Mouse (Mus musculus) midbrain, embryonic 16.5 days (tissue): ENCODE measurements around the gene Epc2. TPM values are rescaled to one million over a fixed set of nuclear protein-coding genes. Genes with fewer than 3 reads are reported as not detected.

Experiments used
- ATAC-seq: fragments of 200-750 bp; cut with Nextera tagmentation; 2 replicates; pipeline ENCODE4 v1.8.0; 2017; ENCODE audit warnings: moderate TSS enrichment
- H3K27ac ChIP-seq: fragments of 300-500 bp; sonication (generic); 2 replicates; pipeline ENCODE4 v1.5.1; 2014; ENCODE audit warnings: mild to moderate bottlenecking, low read length, mixed read lengths
- H3K27me3 ChIP-seq: fragments of 300-500 bp; sonication (generic); 2 replicates; pipeline ENCODE4 v1.6.1; 2014; ENCODE audit warnings: low read depth, low read length, mixed read lengths; ENCODE audit not compliant: control insufficient read depth, insufficient read depth
- H3K36me3 ChIP-seq: fragments of 300-500 bp; sonication (generic); 2 replicates; pipeline ENCODE4 v1.6.1; 2014; ENCODE audit warnings: mild to moderate bottlenecking, low read length, moderate library complexity, mixed read lengths; ENCODE audit not compliant: control insufficient read depth, insufficient read depth
- H3K4me1 ChIP-seq: fragments of 300-500 bp; sonication (generic); 2 replicates; pipeline ENCODE4 v1.6.1; 2014; ENCODE audit warnings: mild to moderate bottlenecking, low read length, mixed read lengths; ENCODE audit not compliant: control insufficient read depth, insufficient read depth
- H3K4me2 ChIP-seq: fragments of 300-500 bp; sonication (generic); 2 replicates; pipeline ENCODE4 v1.6.1; 2014; ENCODE audit warnings: mild to moderate bottlenecking, low read length, mixed read lengths
- H3K4me3 ChIP-seq: fragments of 300-500 bp; sonication (generic); 2 replicates; pipeline ENCODE4 v1.5.1; 2014; ENCODE audit warnings: low read depth, mild to moderate bottlenecking, low read length, moderate library complexity, mixed read lengths
- H3K9ac ChIP-seq: fragments of 300-500 bp; sonication (generic); 2 replicates; pipeline ENCODE4 v1.6.1; 2014; ENCODE audit warnings: low read depth, low read length, mixed read lengths
- H3K9me3 ChIP-seq: fragments of 300-500 bp; sonication (generic); replicated peaks from 2 replicates; pipeline ENCODE4 v1.6.1; 2014; ENCODE audit warnings: mild to moderate bottlenecking, low read length, mixed read lengths; ENCODE audit not compliant: control insufficient read depth, poor library complexity, severe bottlenecking
- WGBS: fragments of 180-500 bp; shearing (Covaris S2); extraction: QIAGEN DNeasy Blood & Tissue Kit; methylation state at CpG from one replicate; pipeline ENCODE4 v1.1.7; 2014; 5-methylcytosine and 5-hydroxymethylcytosine counted together
- polyA plus RNA-seq: library from polyadenylated mRNA; unstranded; fragments of >200 nt; fragmentation: Nextera tagmentation; extraction: Ambion mirVana; gene quantifications from 2 replicates; pipeline ENCODE4 v1.2.1, GENCODE M21; 2015

Epc2 gene
- polyA plus RNA-seq, 1 experiment from 2014 or later = 9.5 TPM

GRCm38 (mm10) chr2:49571159-49571920 is 120.1 kb downstream of the Epc2 start:
- ATAC-seq = peak; percentile 48; the same call in 1 of the 2 replicates
- peak overlapping the region; percentile 74; the same call in 1 of the 2 replicates for H3K27ac ChIP-seq
- 75% methylated on average over 11 of the region's 11 CpGs for WGBS
- H3K9ac ChIP-seq = no peak overlapping the region
- peaks cover 8% of the 10 kb centered on the region for H3K4me1 ChIP-seq
- peak overlapping the region; percentile 37 for H3K4me2 ChIP-seq
- H3K4me3 ChIP-seq = no peak overlapping the region
- H3K36me3 ChIP-seq = no peaks in the 10 kb centered on the region
- H3K27me3 ChIP-seq = no peaks in the 10 kb centered on the region
- no peaks in the 10 kb centered on the region for H3K9me3 ChIP-seq

- Histone ChIP-seq H3K36me3 (no peaks in the 10 kb centered on the region), H3K27me3 (no peaks in the 10 kb centered on the region), H3K4me3 (peak overlapping the region; percentile 12; the same call in 1 of the 2 replicates), H3K9ac (peak overlapping the region; percentile 3; the same call in 1 of the 2 replicates), H3K4me2 (peak overlapping the region; percentile 37), H3K4me1 (peaks cover 8% of the 10 kb centered on the region), H3K27ac (peak overlapping the region; percentile 74), H3K9me3 (no peaks in the 10 kb centered on the region)
- peak; percentile 79 for ATAC-seq
- 20% methylated on average over 12 of the region's 12 CpGs for WGBS
Observed at GRCm38 (mm10) chr2:49572111-49572642, 120.9 kb downstream of the Epc2 start.

GRCm38 (mm10) chr2:49572684-49573083 is 121.4 kb downstream of the Epc2 start:
- no peaks in the 10 kb centered on the region for H3K36me3 ChIP-seq
- H3K4me2 ChIP-seq = peak overlapping the region; percentile 37
- H3K4me1 ChIP-seq = peaks cover 8% of the 10 kb centered on the region
- ATAC-seq = peak; percentile 40; the same call in 1 of the 2 replicates
- H3K9ac ChIP-seq = no peak overlapping the region
- peak overlapping the region; percentile 74 for H3K27ac ChIP-seq
- H3K4me3 ChIP-seq = peak overlapping the region; percentile 12; the same call in 1 of the 2 replicates
- WGBS = 66% methylated on average over 9 of the region's 9 CpGs
- H3K9me3 ChIP-seq = no peaks in the 10 kb centered on the region
- no peaks in the 10 kb centered on the region for H3K27me3 ChIP-seq

- H3K27ac ChIP-seq = no peak overlapping the region
- H3K36me3 ChIP-seq = no peaks in the 10 kb centered on the region
- peaks cover 8% of the 10 kb centered on the region for H3K4me1 ChIP-seq
- H3K9ac ChIP-seq = no peak overlapping the region
- ATAC-seq = no peak
- H3K4me3 ChIP-seq = no peak overlapping the region
- H3K4me2 ChIP-seq = no peak overlapping the region
- H3K9me3 ChIP-seq = no peaks in the 10 kb centered on the region
- H3K27me3 ChIP-seq = no peaks in the 10 kb centered on the region
- WGBS = 81% methylated on average over 3 of the region's 3 CpGs
Observed at GRCm38 (mm10) chr2:49573282-49573681, 122.0 kb downstream of the Epc2 start.

- 87% methylated on average over 3 of the region's 3 CpGs for WGBS
- Histone ChIP-seq H3K4me2 (no peak overlapping the region), H3K27ac (no peak overlapping the region), H3K9me3 (no peaks in the 10 kb centered on the region), H3K36me3 (no peaks in the 10 kb centered on the region), H3K9ac (no peak overlapping the region), H3K4me3 (no peak overlapping the region), H3K4me1 (no peaks in the 10 kb centered on the region), H3K27me3 (no peaks in the 10 kb centered on the region)
- no peak for ATAC-seq
Observed at GRCm38 (mm10) chr2:49580585-49580984, 129.3 kb downstream of the Epc2 start.

- 0 out of 2 replicates have a peak, but pooled peaks cover 1% of the 10 kb centered on the region for H3K9me3 ChIP-seq
- no peaks in the 10 kb centered on the region for H3K4me1 ChIP-seq
- no peak overlapping the region for H3K27ac ChIP-seq
- no peak overlapping the region for H3K4me2 ChIP-seq
- H3K9ac ChIP-seq = no peak overlapping the region
- no peak for ATAC-seq
- no peaks in the 10 kb centered on the region for H3K36me3 ChIP-seq
- 82% methylated on average over 5 of the region's 5 CpGs for WGBS
- no peaks in the 10 kb centered on the region for H3K27me3 ChIP-seq
- H3K4me3 ChIP-seq = no peak overlapping the region
Observed at GRCm38 (mm10) chr2:49582546-49582945, 131.3 kb downstream of the Epc2 start.

- Histone ChIP-seq H3K4me1 (no peaks in the 10 kb centered on the region), H3K27me3 (no peaks in the 10 kb centered on the region), H3K4me3 (no peak overlapping the region), H3K36me3 (no peaks in the 10 kb centered on the region), H3K9ac (no peak overlapping the region), H3K27ac (no peak overlapping the region), H3K4me2 (no peak overlapping the region), H3K9me3 (0 out of 2 replicates have a peak, but pooled peaks cover 3% of the 10 kb centered on the region)
- 96% methylated on average over 2 of the region's 2 CpGs for WGBS
- ATAC-seq = no peak
Observed at GRCm38 (mm10) chr2:49583311-49583710, 132.0 kb downstream of the Epc2 start.

GRCm38 (mm10) chr2:49590450-49590849 is 139.2 kb downstream of the Epc2 start:
- Histone ChIP-seq H3K27me3 (no peaks in the 10 kb centered on the region), H3K4me1 (no peaks in the 10 kb centered on the region), H3K4me2 (no peak overlapping the region), H3K4me3 (no peak overlapping the region), H3K36me3 (no peaks in the 10 kb centered on the region), H3K9ac (no peak overlapping the region), H3K27ac (no peak overlapping the region), H3K9me3 (0 out of 2 replicates have a peak, but pooled peaks cover 3% of the 10 kb centered on the region)
- 62% methylated on average over 5 of the region's 5 CpGs for WGBS
- ATAC-seq = no peak

- H3K27me3 ChIP-seq = no peaks in the 10 kb centered on the region
- no peak overlapping the region for H3K4me2 ChIP-seq
- no peak overlapping the region for H3K4me3 ChIP-seq
- no peak overlapping the region for H3K27ac ChIP-seq
- ATAC-seq = no peak
- H3K4me1 ChIP-seq = no peaks in the 10 kb centered on the region
- no peaks in the 10 kb centered on the region for H3K36me3 ChIP-seq
- no peak overlapping the region for H3K9ac ChIP-seq
- no peaks in the 10 kb centered on the region for H3K9me3 ChIP-seq
Observed at GRCm38 (mm10) chr2:49592926-49593325, 141.6 kb downstream of the Epc2 start.
